Mouse (Mus musculus): ENCODE data around the gene Oxsr1. TPM values are rescaled to one million over a fixed set of nuclear protein-coding genes. Genes with fewer than 3 reads are reported as not detected.
A peak's percentile ranks its signal among the peaks of the same experiment; 100 is the strongest.

The Oxsr1 gene
- polyA plus RNA-seq, 1 experiment, result 13.5 TPM

- peaks cover 17% of the 10 kb centered on the region for H3K36me3 ChIP-seq (ENCODE audit: control insufficient read depth, insufficient read depth)
- TF ChIP-seq MYOG (IDR thresholded peaks at IDR 0.05; ENCODE audit: control insufficient read depth in 1 of 3, insufficient read depth in 1 of 3, insufficient read length in 2 of 3, low read depth in 2 of 3) (peak; percentile 44 to 81 (median 64)), E2F4 (IDR thresholded peaks at IDR 0.05; ENCODE audit: insufficient read depth) (no peak), TCF12 (IDR thresholded peaks at IDR 0.05; ENCODE audit: insufficient read depth, poor library complexity, severe bottlenecking) (peak; percentile 43), POLR2AphosphoS2 (IDR thresholded peaks at IDR 0.05; ENCODE audit: insufficient read length, low read depth) (no peak), REST (IDR thresholded peaks at IDR 0.05; ENCODE audit: insufficient read depth, insufficient read length) (no peak), CEBPB (IDR thresholded peaks at IDR 0.05; ENCODE audit: insufficient read depth, poor library complexity, severe bottlenecking) (no peak), MYOD1 (IDR thresholded peaks at IDR 0.05; ENCODE audit: control insufficient read depth in 1 of 3, insufficient read length in 2 of 3, low read depth in 2 of 3) (peak; percentile 68 to 90 (median 89)), POLR2A (IDR thresholded peaks at IDR 0.05; ENCODE audit: insufficient read length, low read depth) (no peak)
- no peaks in the 10 kb centered on the region for H3K79me2 ChIP-seq (ENCODE audit: control insufficient read depth, insufficient read depth)
- H3K4me3 ChIP-seq, result no peak overlapping the region
- H3K27me3 ChIP-seq (ENCODE audit: control insufficient read depth, insufficient read depth, insufficient read length), result no peaks in the 10 kb centered on the region
- no peak overlapping the region for H3K4me2 ChIP-seq (ENCODE audit: low read depth)
- no peak overlapping the region for H3ac ChIP-seq (ENCODE audit: control insufficient read depth, insufficient read length)
Measured at GRCm38 (mm10) chr9:119241169-119241865, 80.9 kb downstream of the Oxsr1 start.

- no peak overlapping the region for H3K4me3 ChIP-seq
- H3K36me3 ChIP-seq (ENCODE audit: control insufficient read depth, insufficient read depth), result peaks cover 16% of the 10 kb centered on the region
- H3K79me2 ChIP-seq (ENCODE audit: control insufficient read depth, insufficient read depth), result no peaks in the 10 kb centered on the region
- H3K27me3 ChIP-seq (ENCODE audit: control insufficient read depth, insufficient read depth, insufficient read length), result no peaks in the 10 kb centered on the region
- no peak overlapping the region for H3ac ChIP-seq (ENCODE audit: control insufficient read depth, insufficient read length)
- H3K4me2 ChIP-seq (ENCODE audit: low read depth), result no peak overlapping the region
- no peak for TF ChIP-seq CEBPB (IDR thresholded peaks at IDR 0.05; ENCODE audit: insufficient read depth, poor library complexity, severe bottlenecking)
Measured at GRCm38 (mm10) chr9:119240286-119240997, 81.8 kb downstream of the Oxsr1 start.

- Histone ChIP-seq H3ac (ENCODE audit: control insufficient read depth, insufficient read length) (no peak overlapping the region), H3K36me3 (ENCODE audit: control insufficient read depth, insufficient read depth) (peaks cover 14% of the 10 kb centered on the region)
- TF ChIP-seq SRF (IDR thresholded peaks at IDR 0.05; ENCODE audit: control insufficient read depth, insufficient read length, low read depth), result no peak
- no peak for TF ChIP-seq REST (IDR thresholded peaks at IDR 0.05; ENCODE audit: insufficient read depth, insufficient read length)
- no peak for TF ChIP-seq E2F4 (IDR thresholded peaks at IDR 0.05; ENCODE audit: insufficient read depth)
- no peak for TF ChIP-seq CEBPB (IDR thresholded peaks at IDR 0.05; ENCODE audit: insufficient read depth, poor library complexity, severe bottlenecking)
- no peak for TF ChIP-seq TCF3 (IDR thresholded peaks at IDR 0.05; ENCODE audit: insufficient read length, low read depth)
- TF ChIP-seq TCF12 (IDR thresholded peaks at IDR 0.05; ENCODE audit: insufficient read depth, poor library complexity, severe bottlenecking), result no peak
- TF ChIP-seq POLR2AphosphoS2 (IDR thresholded peaks at IDR 0.05; ENCODE audit: insufficient read length, low read depth), result no peak
- no peak for TF ChIP-seq MYOG (IDR thresholded peaks at IDR 0.05; ENCODE audit: control insufficient read depth in 1 of 3, insufficient read depth in 1 of 3, insufficient read length in 2 of 3, low read depth in 2 of 3)
- TF ChIP-seq POLR2A (IDR thresholded peaks at IDR 0.05; ENCODE audit: insufficient read length, low read depth), result no peak
- no peak for TF ChIP-seq MYOD1 (IDR thresholded peaks at IDR 0.05; ENCODE audit: control insufficient read depth in 1 of 3, insufficient read length in 2 of 3, low read depth in 2 of 3)
- no peak for TF ChIP-seq USF1 (IDR thresholded peaks at IDR 0.05; ENCODE audit: low read depth)
- no peak for TF ChIP-seq MAX (IDR thresholded peaks at IDR 0.05; ENCODE audit: low read depth)
Measured at GRCm38 (mm10) chr9:119239274-119239673, 83.0 kb downstream of the Oxsr1 start.

GRCm38 (mm10) chr9:119238796-119239195, 83.4 kb downstream of the Oxsr1 start:
- Histone ChIP-seq H3K79me2 (ENCODE audit: control insufficient read depth, insufficient read depth) (no peaks in the 10 kb centered on the region), H3ac (ENCODE audit: control insufficient read depth, insufficient read length) (no peak overlapping the region), H3K36me3 (ENCODE audit: control insufficient read depth, insufficient read depth) (peaks cover 9% of the 10 kb centered on the region), H3K27me3 (ENCODE audit: control insufficient read depth, insufficient read depth, insufficient read length) (no peaks in the 10 kb centered on the region), H3K4me2 (ENCODE audit: low read depth) (no peak overlapping the region), H3K4me3 (no peak overlapping the region)
- no peak for TF ChIP-seq CEBPB (IDR thresholded peaks at IDR 0.05; ENCODE audit: insufficient read depth, poor library complexity, severe bottlenecking)
- TF ChIP-seq SRF (IDR thresholded peaks at IDR 0.05; ENCODE audit: control insufficient read depth, insufficient read length, low read depth), result no peak
- no peak for TF ChIP-seq USF1 (IDR thresholded peaks at IDR 0.05; ENCODE audit: low read depth)
- no peak for TF ChIP-seq TCF12 (IDR thresholded peaks at IDR 0.05; ENCODE audit: insufficient read depth, poor library complexity, severe bottlenecking)
- no peak for TF ChIP-seq POLR2A (IDR thresholded peaks at IDR 0.05; ENCODE audit: insufficient read length, low read depth)
- no peak for TF ChIP-seq MAX (IDR thresholded peaks at IDR 0.05; ENCODE audit: low read depth)
- TF ChIP-seq TCF3 (IDR thresholded peaks at IDR 0.05; ENCODE audit: insufficient read length, low read depth), result no peak
- TF ChIP-seq POLR2AphosphoS2 (IDR thresholded peaks at IDR 0.05; ENCODE audit: insufficient read length, low read depth), result no peak

More at GRCm38 (mm10) chr9:119239274-119239673, 83.0 kb downstream of the Oxsr1 start:
- no peaks in the 10 kb centered on the region for H3K79me2 ChIP-seq (ENCODE audit: control insufficient read depth, insufficient read depth)
- no peaks in the 10 kb centered on the region for H3K27me3 ChIP-seq (ENCODE audit: control insufficient read depth, insufficient read depth, insufficient read length)
- no peak overlapping the region for H3K4me2 ChIP-seq (ENCODE audit: low read depth)
- H3K4me3 ChIP-seq, result no peak overlapping the region

- H3K36me3 ChIP-seq (ENCODE audit: control insufficient read depth, insufficient read depth), result no peaks in the 10 kb centered on the region
- H3K4me2 ChIP-seq (ENCODE audit: low read depth), result no peak overlapping the region
- H3ac ChIP-seq (ENCODE audit: control insufficient read depth, insufficient read length), result no peak overlapping the region
- H3K79me2 ChIP-seq (ENCODE audit: control insufficient read depth, insufficient read depth), result no peaks in the 10 kb centered on the region
- H3K4me3 ChIP-seq, result no peak overlapping the region
- no peaks in the 10 kb centered on the region for H3K27me3 ChIP-seq (ENCODE audit: control insufficient read depth, insufficient read depth, insufficient read length)
- no peak for TF ChIP-seq POLR2AphosphoS2 (IDR thresholded peaks at IDR 0.05; ENCODE audit: insufficient read length, low read depth)
- TF ChIP-seq TCF12 (IDR thresholded peaks at IDR 0.05; ENCODE audit: insufficient read depth, poor library complexity, severe bottlenecking), result no peak
- no peak for TF ChIP-seq REST (IDR thresholded peaks at IDR 0.05; ENCODE audit: insufficient read depth, insufficient read length)
- no peak for TF ChIP-seq SRF (IDR thresholded peaks at IDR 0.05; ENCODE audit: control insufficient read depth, insufficient read length, low read depth)
- no peak for TF ChIP-seq MYOD1 (IDR thresholded peaks at IDR 0.05; ENCODE audit: control insufficient read depth in 1 of 3, insufficient read length in 2 of 3, low read depth in 2 of 3)
- TF ChIP-seq MYOG (IDR thresholded peaks at IDR 0.05; ENCODE audit: control insufficient read depth in 1 of 3, insufficient read depth in 1 of 3, insufficient read length in 2 of 3, low read depth in 2 of 3), result no peak
- TF ChIP-seq TCF3 (IDR thresholded peaks at IDR 0.05; ENCODE audit: insufficient read length, low read depth), result no peak
- TF ChIP-seq USF1 (IDR thresholded peaks at IDR 0.05; ENCODE audit: low read depth), result no peak
- TF ChIP-seq E2F4 (IDR thresholded peaks at IDR 0.05; ENCODE audit: insufficient read depth), result no peak
- TF ChIP-seq POLR2A (IDR thresholded peaks at IDR 0.05; ENCODE audit: insufficient read length, low read depth), result no peak
- TF ChIP-seq MAX (IDR thresholded peaks at IDR 0.05; ENCODE audit: low read depth), result no peak
- TF ChIP-seq CEBPB (IDR thresholded peaks at IDR 0.05; ENCODE audit: insufficient read depth, poor library complexity, severe bottlenecking), result no peak
Measured at GRCm38 (mm10) chr9:119231552-119231951, 90.7 kb downstream of the Oxsr1 start.

All from myocyte (in vitro differentiated cells).